Mouse (Mus musculus) thymus, postnatal 4 days (tissue): Measurements from ENCODE around the gene S100a6.

Experiments used
- DNase-seq: peaks from one replicate; pipeline ENCODE4 v3.0.0; 2021

The S100a6 gene

DNA sequence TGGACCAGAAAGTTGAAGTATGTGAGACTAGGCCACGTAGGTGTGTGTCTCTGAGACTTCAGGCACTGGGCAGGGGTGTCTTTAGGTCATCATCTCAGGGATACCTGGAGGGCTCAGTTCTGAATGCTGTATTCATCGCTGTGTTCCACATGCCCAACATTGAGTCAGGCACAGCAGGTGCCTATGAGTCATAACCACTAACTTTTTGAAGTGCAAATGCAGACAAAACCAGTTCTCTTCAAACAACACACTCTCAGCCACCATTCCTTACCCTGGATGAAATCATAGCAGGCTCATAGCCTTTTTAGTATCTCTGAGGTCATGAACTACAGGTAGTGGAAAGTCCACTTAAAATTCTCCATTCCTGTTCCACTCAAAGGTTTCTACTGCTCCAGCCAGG lies 16.6 kb downstream of the S100a6 start:
- DNase-seq: no peak

- DNase-seq: no peak
Measured at GRCm38 (mm10) chr3:90631984-90632383, 19.3 kb downstream of the S100a6 start.

GRCm38 (mm10) chr3:90638511-90639275 lies 26.0 kb downstream of the S100a6 start:
- no peak for DNase-seq

- DNase-seq: peak; percentile 81
Measured at GRCm38 (mm10) chr3:90639511-90640154, 27.0 kb downstream of the S100a6 start.

GRCm38 (mm10) chr3:90640981-90641380 lies 28.3 kb downstream of the S100a6 start:
- no peak for DNase-seq

- DNase-seq: peak; percentile 82
Measured at GRCm38 (mm10) chr3:90644220-90644619, 31.5 kb downstream of the S100a6 start.

DNA sequence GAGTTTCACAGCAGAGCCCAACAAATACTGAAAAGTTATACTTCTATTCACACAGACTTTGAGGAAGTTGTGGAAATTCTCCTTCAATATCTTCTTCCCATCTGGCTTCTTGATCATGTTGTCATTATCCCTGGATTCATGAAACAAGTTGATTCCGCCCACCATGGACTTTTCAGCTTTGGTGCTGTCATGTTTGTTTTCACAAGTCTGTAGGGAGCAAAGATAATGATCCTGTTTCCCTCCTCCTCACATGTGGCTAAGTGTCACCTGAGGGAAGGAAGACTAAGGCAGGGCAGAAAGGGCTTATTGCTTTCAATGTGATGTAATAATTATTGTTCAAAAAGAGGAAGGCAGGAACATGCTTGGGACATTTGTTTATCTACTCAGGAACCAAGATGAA lies 34.6 kb downstream of the S100a6 start:
- no peak for DNase-seq

- no peak for DNase-seq
Measured at GRCm38 (mm10) chr3:90648981-90649380, 36.3 kb downstream of the S100a6 start.

- no peak for DNase-seq
Measured at GRCm38 (mm10) chr3:90649832-90650231, 37.1 kb downstream of the S100a6 start.

- peak; percentile 75 for DNase-seq
Measured at GRCm38 (mm10) chr3:90652878-90653508, 40.3 kb downstream of the S100a6 start.

DNA sequence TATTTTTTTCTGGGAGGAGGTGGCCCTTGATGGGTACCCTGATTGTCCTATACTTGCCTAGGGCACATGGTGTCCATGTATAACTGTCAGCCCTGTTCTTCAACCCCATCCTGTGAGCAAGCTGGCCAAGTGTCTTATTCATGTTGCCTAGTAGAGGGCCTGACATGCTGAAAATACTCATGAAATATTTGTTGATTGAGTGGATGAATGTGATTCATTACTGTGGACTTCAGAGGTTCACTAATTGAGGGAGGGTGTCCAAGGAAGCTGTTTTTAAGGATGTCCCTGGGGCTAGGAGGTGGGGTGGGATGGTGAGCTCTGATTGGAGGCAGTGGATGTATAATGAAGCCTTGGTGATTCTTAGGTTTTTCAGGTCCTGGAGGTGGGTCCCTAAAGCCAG lies 41.0 kb downstream of the S100a6 start, which contains the start of gene S100a7a:
S100a7a (plus strand) TSS at position 301 of the 400 bp plus-strand sequence.
- DNase-seq: no peak

DNA sequence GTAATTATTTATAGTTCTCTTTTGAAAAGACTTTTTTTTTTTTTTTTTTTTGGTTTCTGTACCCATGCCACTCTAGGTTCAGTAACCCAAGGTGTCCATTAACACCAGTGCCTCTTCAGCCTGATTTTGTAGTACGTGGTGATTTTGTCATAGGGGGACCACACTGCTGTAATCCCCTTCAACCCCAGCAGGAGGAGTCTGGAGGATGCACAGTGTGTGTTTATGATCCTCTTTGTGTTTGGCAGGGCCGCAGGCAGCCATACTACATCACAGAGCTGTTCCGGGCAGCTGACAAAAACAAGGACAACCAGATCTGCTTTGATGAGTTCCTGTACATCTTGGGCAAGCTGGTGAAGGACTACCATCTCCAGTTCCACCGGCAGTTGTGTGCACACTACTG lies 44.7 kb downstream of the S100a6 start:
- DNase-seq: peak; percentile 46

- DNase-seq: no peak
Measured at GRCm38 (mm10) chr3:90659364-90660044, 46.8 kb downstream of the S100a6 start.

GRCm38 (mm10) chr3:90664219-90664618 lies 51.5 kb downstream of the S100a6 start:
- no peak for DNase-seq

GRCm38 (mm10) chr3:90668846-90669245 lies 56.2 kb downstream of the S100a6 start, which contains the start of gene S100a8:
Gene S100a8, plus strand, starts transcription at chr3:90668978.
- DNase-seq: no peak
